Mouse (Mus musculus) lung, embryonic 14.5 days (tissue): ENCODE measurements around the gene Ltbp1. TPM values are rescaled to one million over a fixed set of nuclear protein-coding genes. Genes with fewer than 3 reads are reported as not detected.

Source experiments
- ATAC-seq: fragments of 200-750 bp; cut with Nextera tagmentation; 2 replicates; pipeline ENCODE4 v1.8.0; 2017; ENCODE audit warnings: mild to moderate bottlenecking, moderate TSS enrichment, moderate library complexity; ENCODE audit not compliant: insufficient read depth
- DNase-seq: peaks from one replicate; pipeline ENCODE4 v3.0.0-alpha.2; 2015
- H3K27ac ChIP-seq: fragments of 300-500 bp; sonication (generic); 2 replicates; pipeline ENCODE4 v1.5.1; 2014; ENCODE audit warnings: low read depth, mild to moderate bottlenecking, moderate library complexity
- H3K27me3 ChIP-seq: fragments of 300-500 bp; sonication (generic); 2 replicates; pipeline ENCODE4 v1.6.1; 2014; ENCODE audit warnings: low read length, control low read depth; ENCODE audit not compliant: insufficient read depth
- H3K36me3 ChIP-seq: fragments of 300-500 bp; sonication (generic); 2 replicates; pipeline ENCODE4 v1.6.1; 2014; ENCODE audit warnings: control low read depth; ENCODE audit not compliant: insufficient read depth
- H3K4me1 ChIP-seq: fragments of 300-500 bp; sonication (generic); 2 replicates; pipeline ENCODE4 v1.6.1; 2014; ENCODE audit warnings: antibody characterized with exemption, control low read depth; ENCODE audit not compliant: insufficient read depth
- H3K4me2 ChIP-seq: fragments of 300-500 bp; sonication (generic); 2 replicates; pipeline ENCODE4 v1.6.1; 2014; ENCODE audit warnings: mild to moderate bottlenecking
- H3K4me3 ChIP-seq: fragments of 300-500 bp; sonication (generic); 2 replicates; pipeline ENCODE4 v1.5.1; 2014; ENCODE audit warnings: low read depth, low read length
- H3K9ac ChIP-seq: fragments of 300-500 bp; sonication (generic); 2 replicates; pipeline ENCODE4 v1.6.1; 2014
- H3K9me3 ChIP-seq: fragments of 300-500 bp; sonication (generic); 2 replicates; pipeline ENCODE4 v1.6.1; 2016; ENCODE audit warnings: low read depth, low read length, control low read depth
- CTCF ChIP-seq: IDR thresholded peaks from 2 replicates; pipeline ENCODE4 v1.5.1; 2016; ENCODE audit warnings: antibody characterized with exemption, low read depth
- WGBS: fragments of 180-500 bp; shearing (Covaris S2); extraction: QIAGEN DNeasy Blood & Tissue Kit; methylation state at CpG from one replicate; pipeline ENCODE4 v1.1.7; 2014; 5-methylcytosine and 5-hydroxymethylcytosine counted together
- polyA plus RNA-seq: library from polyadenylated mRNA; unstranded; fragments of >200 nt; fragmentation: Nextera tagmentation; extraction: Ambion mirVana; gene quantifications from 2 replicates; pipeline ENCODE4 v1.2.1, GENCODE M21; 2014

Gene Ltbp1
- polyA plus RNA-seq, 1 experiment from 2014 or later: 33.8 TPM

GRCm38 (mm10) chr17:75206281-75206680, 200.9 kb downstream of the Ltbp1 start:
- Histone ChIP-seq H3K4me2 (no peak overlapping the region), H3K27ac (no peak overlapping the region), H3K4me3 (no peak overlapping the region), H3K4me1 (no peaks in the 10 kb centered on the region), H3K9me3 (no peaks in the 10 kb centered on the region), H3K9ac (no peak overlapping the region), H3K27me3 (no peaks in the 10 kb centered on the region), H3K36me3 (no peaks in the 10 kb centered on the region)
- TF ChIP-seq CTCF: no peak
- ATAC-seq (no peak), DNase-seq (no peak)
- WGBS: 57% methylated on average over 3 of the region's 3 CpGs

GRCm38 (mm10) chr17:75208164-75208698, 202.9 kb downstream of the Ltbp1 start:
- Histone ChIP-seq H3K9ac (no peak overlapping the region), H3K27me3 (no peaks in the 10 kb centered on the region), H3K4me3 (no peak overlapping the region), H3K9me3 (no peaks in the 10 kb centered on the region), H3K27ac (no peak overlapping the region), H3K4me2 (no peak overlapping the region), H3K4me1 (no peaks in the 10 kb centered on the region), H3K36me3 (no peaks in the 10 kb centered on the region)
- 72% methylated on average over 7 of the region's 7 CpGs for WGBS
- ATAC-seq (no peak), DNase-seq (no peak)
- TF ChIP-seq CTCF: no peak

- 87% methylated on average over 4 of the region's 4 CpGs for WGBS
- DNase-seq (no peak), ATAC-seq (no peak)
- Histone ChIP-seq H3K4me3 (no peak overlapping the region), H3K27ac (no peak overlapping the region), H3K9me3 (no peaks in the 10 kb centered on the region), H3K4me1 (no peaks in the 10 kb centered on the region), H3K4me2 (no peak overlapping the region), H3K27me3 (no peaks in the 10 kb centered on the region), H3K9ac (no peak overlapping the region), H3K36me3 (no peaks in the 10 kb centered on the region)
- TF ChIP-seq CTCF: no peak
Observed at GRCm38 (mm10) chr17:75210526-75210925, 205.2 kb downstream of the Ltbp1 start.

GRCm38 (mm10) chr17:75216362-75216761, 211.0 kb downstream of the Ltbp1 start:
- TF ChIP-seq CTCF: no peak
- Histone ChIP-seq H3K4me1 (no peaks in the 10 kb centered on the region), H3K4me2 (no peak overlapping the region), H3K9me3 (no peaks in the 10 kb centered on the region), H3K36me3 (no peaks in the 10 kb centered on the region), H3K4me3 (no peak overlapping the region), H3K27ac (no peak overlapping the region), H3K9ac (no peak overlapping the region), H3K27me3 (no peaks in the 10 kb centered on the region)
- ATAC-seq: no peak
- 83% methylated on average over 2 of the region's 2 CpGs for WGBS
- no peak for DNase-seq

GRCm38 (mm10) chr17:75218700-75219099, 213.3 kb downstream of the Ltbp1 start:
- DNase-seq (no peak), ATAC-seq (no peak)
- H3K27ac ChIP-seq: no peak overlapping the region
- no peak overlapping the region for H3K4me2 ChIP-seq
- H3K4me1 ChIP-seq: no peaks in the 10 kb centered on the region
- no peak overlapping the region for H3K9ac ChIP-seq
- no peaks in the 10 kb centered on the region for H3K9me3 ChIP-seq
- H3K4me3 ChIP-seq: no peak overlapping the region
- WGBS: 88% methylated on average over 6 of the region's 6 CpGs
- TF ChIP-seq CTCF: no peak
- H3K27me3 ChIP-seq: no peaks in the 10 kb centered on the region
- H3K36me3 ChIP-seq: no peaks in the 10 kb centered on the region

GRCm38 (mm10) chr17:75228321-75228720, 223.0 kb downstream of the Ltbp1 start:
- Histone ChIP-seq H3K4me2 (no peak overlapping the region), H3K9ac (no peak overlapping the region), H3K9me3 (no peaks in the 10 kb centered on the region), H3K4me1 (no peaks in the 10 kb centered on the region), H3K27ac (no peak overlapping the region), H3K4me3 (no peak overlapping the region), H3K36me3 (0 out of 2 replicates have a peak, but pooled peaks cover 6% of the 10 kb centered on the region), H3K27me3 (no peaks in the 10 kb centered on the region)
- ATAC-seq (no peak), DNase-seq (peak; percentile 27)
- 63% methylated on average over 3 of the region's 3 CpGs for WGBS
- no peak for TF ChIP-seq CTCF

- no peak overlapping the region for H3K27ac ChIP-seq
Observed at GRCm38 (mm10) chr17:75233206-75233605, 227.8 kb downstream of the Ltbp1 start.

More at GRCm38 (mm10) chr17:75233206-75233605, 227.8 kb downstream of the Ltbp1 start:
- Histone ChIP-seq H3K27me3 (no peaks in the 10 kb centered on the region), H3K9ac (no peak overlapping the region), H3K4me2 (no peak overlapping the region), H3K36me3 (0 out of 2 replicates have a peak, but pooled peaks cover 6% of the 10 kb centered on the region), H3K4me3 (no peak overlapping the region), H3K9me3 (no peaks in the 10 kb centered on the region), H3K4me1 (0 out of 2 replicates have a peak, but pooled peaks cover 4% of the 10 kb centered on the region)
- ATAC-seq (no peak), DNase-seq (no peak)
- 63% methylated on average over 2 of the region's 2 CpGs for WGBS
- TF ChIP-seq CTCF: no peak
